Mouse (Mus musculus) embryonic facial prominence, embryonic 14.5 days (tissue): ENCODE data around the gene Hist2h2be. TPM values are rescaled to one million over a fixed set of nuclear protein-coding genes. Genes with fewer than 3 reads are reported as not detected.

Source experiments
- ATAC-seq: fragments of 200-750 bp; cut with Nextera tagmentation; 2 replicates; pipeline ENCODE4 v1.8.0; 2017; ENCODE audit warnings: low read depth, moderate number of reproducible peaks, moderate TSS enrichment
- DNase-seq: peaks from one replicate; pipeline ENCODE4 v3.0.0-alpha.2; 2015; ENCODE audit warnings: low spot score
- H3K27ac ChIP-seq: fragments of 300-500 bp; sonication (generic); replicated peaks from 2 replicates; pipeline ENCODE4 v1.5.1; 2014; ENCODE audit warnings: low read depth, mild to moderate bottlenecking, low read length, moderate library complexity
- H3K27me3 ChIP-seq: fragments of 300-500 bp; sonication (generic); replicated peaks from 2 replicates; pipeline ENCODE4 v1.6.1; 2014; ENCODE audit warnings: low read length; ENCODE audit not compliant: control insufficient read depth, insufficient read depth
- H3K36me3 ChIP-seq: fragments of 300-500 bp; sonication (generic); 2 replicates; pipeline ENCODE4 v1.6.1; 2014; ENCODE audit warnings: low read length, mixed read lengths; ENCODE audit not compliant: control insufficient read depth, insufficient read depth
- H3K4me1 ChIP-seq: fragments of 300-500 bp; sonication (generic); 2 replicates; pipeline ENCODE4 v1.6.1; 2014; ENCODE audit warnings: antibody characterized with exemption, low read length; ENCODE audit not compliant: control insufficient read depth, insufficient read depth
- H3K4me2 ChIP-seq: fragments of 300-500 bp; sonication (generic); 2 replicates; pipeline ENCODE4 v1.6.1; 2014; ENCODE audit warnings: low read depth, mild to moderate bottlenecking, low read length, moderate library complexity, mixed read lengths
- H3K4me3 ChIP-seq: fragments of 300-500 bp; sonication (generic); 2 replicates; pipeline ENCODE4 v1.5.1; 2014; ENCODE audit warnings: low read depth, mild to moderate bottlenecking, low read length
- H3K9ac ChIP-seq: fragments of 300-500 bp; sonication (generic); 2 replicates; pipeline ENCODE4 v1.6.1; 2014; ENCODE audit warnings: low read depth, mild to moderate bottlenecking, low read length, moderate library complexity, mixed read lengths
- H3K9me3 ChIP-seq: fragments of 300-500 bp; sonication (generic); 2 replicates; pipeline ENCODE4 v1.6.1; 2016; ENCODE audit warnings: low read length; ENCODE audit not compliant: control insufficient read depth
- WGBS: fragments of 180-500 bp; shearing (Covaris S2); extraction: QIAGEN DNeasy Blood & Tissue Kit; methylation state at CpG from one replicate; pipeline ENCODE4 v1.1.7; 2014; 5-methylcytosine and 5-hydroxymethylcytosine counted together
- polyA plus RNA-seq: library from polyadenylated mRNA; unstranded; fragments of >200 nt; fragmentation: Nextera tagmentation; extraction: Ambion mirVana; gene quantifications from 2 replicates; pipeline ENCODE4 v1.2.1, GENCODE M21; 2014

Gene Hist2h2be
- polyA plus RNA-seq, 1 experiment from 2014 or later, result 8.8 TPM

DNA sequence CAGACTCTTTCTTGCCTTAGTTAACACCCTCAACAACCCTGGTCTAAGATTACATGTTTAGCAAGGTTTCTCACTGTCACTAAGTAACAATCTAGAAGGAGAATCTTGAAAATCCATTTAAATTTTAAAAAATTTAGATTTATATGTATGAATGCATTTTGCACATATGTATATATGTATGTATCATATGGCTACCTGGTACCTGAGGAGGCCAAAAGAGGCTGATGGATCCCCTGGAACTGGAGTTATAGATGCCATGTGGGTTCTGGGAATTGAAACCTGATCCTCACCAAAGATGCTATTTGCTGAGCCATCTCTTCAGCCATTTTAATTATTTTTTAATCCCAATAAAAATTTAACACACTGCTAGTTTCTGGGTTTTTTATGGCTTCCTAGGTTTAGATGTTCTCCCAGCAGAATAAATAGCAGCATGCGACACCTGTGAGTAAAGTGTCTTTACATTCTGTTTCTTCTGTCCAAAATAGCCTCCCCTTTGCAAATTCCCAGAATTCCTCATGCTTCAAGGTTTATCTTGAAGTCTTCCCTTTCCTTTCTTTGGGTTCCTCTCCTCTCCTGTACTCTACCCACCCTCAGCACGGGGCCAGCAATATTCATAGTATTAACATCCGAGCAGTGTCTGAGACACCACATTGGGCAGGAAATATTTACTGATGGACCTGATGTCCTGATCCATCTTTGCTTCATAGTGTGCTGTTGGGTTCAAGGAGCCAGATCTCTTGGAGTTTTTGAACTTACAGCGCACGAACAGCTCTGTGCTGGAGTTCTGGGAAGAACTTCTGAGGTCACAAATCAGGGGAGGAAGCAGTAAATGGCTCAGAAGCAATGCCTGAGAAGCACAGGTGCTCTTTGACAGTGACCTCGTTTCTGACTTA, 27.5 kb downstream of the Hist2h2be start:
- ATAC-seq, result no peak
- WGBS, result 47% methylated on average over 6 of the region's 6 CpGs
- H3K4me3 ChIP-seq, result peak overlapping the region; percentile 40
- H3K4me1 ChIP-seq, result peaks cover 18% of the 10 kb centered on the region
- no peaks in the 10 kb centered on the region for H3K36me3 ChIP-seq
- DNase-seq, result no peak
- peak overlapping the region; percentile 57 for H3K4me2 ChIP-seq
- no peaks in the 10 kb centered on the region for H3K9me3 ChIP-seq
- peak overlapping the region; percentile 71 for H3K9ac ChIP-seq
- H3K27me3 ChIP-seq, result no peaks in the 10 kb centered on the region
- no peak overlapping the region for H3K27ac ChIP-seq

DNA sequence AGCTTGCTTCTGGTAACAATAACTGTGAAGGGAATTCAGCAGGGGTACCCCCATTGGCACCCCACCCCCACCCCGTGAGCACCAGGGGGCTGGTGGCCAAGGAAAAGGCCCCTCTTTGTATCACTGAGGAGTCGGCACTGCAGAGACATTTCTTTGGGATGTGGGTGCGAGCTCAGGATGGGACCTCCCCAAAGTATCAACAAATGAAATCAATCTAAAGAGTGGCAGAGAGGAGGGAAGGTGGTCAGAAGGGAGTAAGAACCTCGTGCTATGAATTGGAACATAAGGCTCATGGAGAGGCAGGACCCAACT, 28.1 kb downstream of the Hist2h2be start:
- H3K4me2 ChIP-seq, result peak overlapping the region; percentile 57; the same call in 1 of the 2 replicates
- H3K9ac ChIP-seq, result no peak overlapping the region
- H3K4me3 ChIP-seq, result no peak overlapping the region
- DNase-seq (no peak), ATAC-seq (no peak)
- H3K27me3 ChIP-seq, result no peaks in the 10 kb centered on the region
- 52% methylated on average over 4 of the region's 4 CpGs for WGBS
- H3K27ac ChIP-seq, result no peak overlapping the region
- no peaks in the 10 kb centered on the region for H3K9me3 ChIP-seq
- H3K36me3 ChIP-seq, result no peaks in the 10 kb centered on the region
- peaks cover 14% of the 10 kb centered on the region for H3K4me1 ChIP-seq

DNA sequence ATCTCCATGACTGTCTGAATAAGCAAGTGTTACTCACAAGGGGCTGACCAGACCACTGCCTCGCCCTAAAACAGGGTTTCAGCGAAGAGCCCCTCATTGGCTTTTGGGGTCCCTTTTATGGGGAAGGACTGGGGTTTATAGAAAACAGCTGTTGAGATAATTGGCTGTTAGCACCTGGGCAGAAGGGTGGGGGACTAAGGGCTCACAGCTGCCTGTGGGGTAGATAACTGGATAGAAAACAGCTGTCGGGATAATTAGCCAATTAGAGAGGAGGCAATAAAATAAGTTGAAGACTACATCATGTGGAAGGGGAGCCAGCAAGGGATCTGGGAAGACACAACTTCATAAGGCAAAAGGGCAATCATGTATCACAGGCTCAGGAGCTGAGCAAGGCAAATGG, 30.0 kb downstream of the Hist2h2be start:
- WGBS, result 55% methylated on average over 3 of the region's 3 CpGs
- ATAC-seq (no peak), DNase-seq (peak; percentile 32)
- Histone ChIP-seq H3K9ac (no peak overlapping the region), H3K36me3 (no peaks in the 10 kb centered on the region), H3K27me3 (no peaks in the 10 kb centered on the region), H3K27ac (no peak overlapping the region), H3K4me3 (no peak overlapping the region), H3K4me1 (peaks cover 6% of the 10 kb centered on the region; the same call in 1 of the 2 replicates), H3K9me3 (no peaks in the 10 kb centered on the region), H3K4me2 (no peak overlapping the region)

DNA sequence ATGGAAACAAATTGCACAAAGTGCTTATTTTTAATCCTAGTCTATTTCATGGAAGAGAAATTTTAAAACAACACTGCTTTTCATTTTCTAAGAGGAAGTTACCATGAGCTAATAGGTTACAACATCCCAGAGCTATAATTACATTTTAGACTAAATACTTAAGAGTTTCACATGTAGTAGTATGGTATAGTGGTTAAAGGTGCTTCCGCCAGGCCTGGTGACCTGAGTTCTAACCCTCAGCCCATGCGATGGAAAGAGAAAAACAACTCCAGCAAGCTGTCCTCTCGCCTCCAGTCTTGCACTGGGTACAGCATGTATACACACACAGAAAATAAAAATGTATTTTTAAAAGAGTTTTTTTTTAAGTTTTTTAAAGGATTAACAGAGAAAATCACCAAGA, 30.9 kb downstream of the Hist2h2be start:
- DNase-seq (no peak), ATAC-seq (no peak)
- Histone ChIP-seq H3K27me3 (no peaks in the 10 kb centered on the region), H3K27ac (no peak overlapping the region), H3K36me3 (no peaks in the 10 kb centered on the region), H3K4me2 (no peak overlapping the region), H3K4me3 (no peak overlapping the region), H3K4me1 (peaks cover 6% of the 10 kb centered on the region; the same call in 1 of the 2 replicates), H3K9ac (no peak overlapping the region), H3K9me3 (no peaks in the 10 kb centered on the region)
- WGBS, result 79% methylated on average over 3 of the region's 3 CpGs

DNA sequence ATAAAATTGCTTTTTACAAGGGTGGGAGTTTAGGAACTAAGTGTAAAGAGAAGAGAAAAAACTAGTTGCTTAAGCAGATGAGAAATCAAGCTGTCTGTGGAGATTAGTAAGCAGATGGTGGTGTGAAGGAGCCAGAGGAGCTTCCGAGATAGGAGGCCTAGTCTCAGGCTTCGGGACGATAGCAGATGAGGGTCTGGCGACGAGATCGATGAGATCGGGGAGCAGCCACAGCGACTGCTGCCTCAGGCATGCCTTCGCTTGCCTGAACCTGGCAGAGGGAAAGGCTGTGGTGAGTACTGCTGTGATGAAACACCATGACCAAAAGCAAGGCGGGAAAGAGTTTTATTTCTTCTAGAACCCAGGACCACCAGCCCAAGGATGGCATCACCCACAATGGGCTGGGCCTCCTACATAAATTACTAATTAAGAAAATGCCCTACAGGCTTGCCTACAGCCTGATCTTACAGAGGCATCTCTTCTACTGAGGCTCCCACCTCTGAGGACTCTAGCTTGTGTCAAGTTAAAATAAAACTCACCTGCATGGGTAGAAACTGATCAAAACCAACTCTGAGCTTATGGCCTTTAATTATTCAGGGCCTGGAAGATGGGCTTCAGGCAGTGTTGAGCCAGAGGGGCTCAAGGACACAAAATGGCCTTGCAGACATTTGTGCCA, 33.9 kb downstream of the Hist2h2be start:
- H3K4me3 ChIP-seq, result no peak overlapping the region
- WGBS, result 37% methylated on average over 10 of the region's 10 CpGs
- H3K4me2 ChIP-seq, result no peak overlapping the region
- no peaks in the 10 kb centered on the region for H3K36me3 ChIP-seq
- H3K9ac ChIP-seq, result no peak overlapping the region
- no peaks in the 10 kb centered on the region for H3K27me3 ChIP-seq
- DNase-seq (peak; percentile 75), ATAC-seq (peak; percentile 70; the same call in 1 of the 2 replicates)
- no peak overlapping the region for H3K27ac ChIP-seq
- H3K4me1 ChIP-seq, result 0 out of 2 replicates have a peak, but pooled peaks cover 3% of the 10 kb centered on the region
- no peaks in the 10 kb centered on the region for H3K9me3 ChIP-seq

DNA sequence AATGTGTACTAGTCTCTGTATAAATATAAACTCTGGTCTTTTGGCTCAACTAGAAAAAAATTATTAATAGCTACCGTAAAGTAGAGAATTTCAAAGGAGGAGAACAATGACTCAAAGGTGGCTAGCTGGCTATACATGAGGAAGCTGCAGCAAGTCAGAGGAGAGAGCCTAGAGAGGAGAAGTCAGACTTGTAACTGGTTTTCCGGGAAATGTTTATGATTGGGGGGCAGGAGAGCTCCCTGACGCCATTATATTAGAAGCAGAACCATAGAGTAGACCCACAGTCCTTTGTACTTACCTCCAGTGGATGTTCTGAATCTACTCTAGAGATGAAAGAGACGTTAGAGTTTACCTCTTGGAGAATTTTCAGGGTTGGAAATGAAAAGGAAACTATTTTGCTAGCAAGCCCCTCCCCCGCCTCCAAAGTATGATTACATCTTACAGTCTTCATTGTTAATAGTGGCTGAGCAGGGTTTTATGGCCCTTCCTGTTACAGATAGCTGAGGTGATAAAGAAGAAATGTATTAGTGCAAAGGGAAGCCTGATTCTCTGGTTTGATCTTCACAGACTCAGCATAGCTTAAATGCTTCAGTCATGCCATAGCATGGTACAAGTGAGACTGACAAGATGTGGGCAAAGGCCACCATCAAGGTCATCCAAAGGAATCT, 35.1 kb downstream of the Hist2h2be start:
- Histone ChIP-seq H3K4me2 (no peak overlapping the region), H3K9ac (no peak overlapping the region), H3K27me3 (no peaks in the 10 kb centered on the region), H3K27ac (no peak overlapping the region), H3K4me1 (no peaks in the 10 kb centered on the region), H3K9me3 (no peaks in the 10 kb centered on the region), H3K4me3 (no peak overlapping the region), H3K36me3 (no peaks in the 10 kb centered on the region)
- ATAC-seq, result no peak
- 67% methylated on average over 5 of the region's 5 CpGs for WGBS
- no peak for DNase-seq

DNA sequence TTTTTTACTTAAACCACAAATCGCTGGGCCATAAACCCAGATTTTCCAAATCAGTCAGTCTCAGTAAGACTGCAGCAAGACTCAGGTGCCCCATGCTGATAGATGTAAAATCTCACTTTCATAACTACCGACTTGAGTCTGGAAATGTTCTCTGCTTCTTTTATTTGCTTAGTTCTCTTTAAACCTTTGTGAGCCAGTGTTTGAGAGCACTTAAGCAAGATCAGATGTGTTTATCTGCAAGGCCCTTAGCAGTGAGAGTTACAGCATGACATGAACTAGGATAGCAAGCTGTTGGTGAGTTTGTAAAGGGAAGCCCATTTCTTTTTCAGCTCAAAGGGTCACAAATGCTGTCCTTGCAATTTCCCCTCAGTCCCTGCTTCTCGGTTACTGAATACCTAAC, 36.3 kb downstream of the Hist2h2be start:
- Histone ChIP-seq H3K9ac (no peak overlapping the region), H3K4me3 (no peak overlapping the region), H3K4me1 (peaks cover 3% of the 10 kb centered on the region; the same call in 1 of the 2 replicates), H3K9me3 (no peaks in the 10 kb centered on the region), H3K27ac (no peak overlapping the region), H3K4me2 (no peak overlapping the region), H3K27me3 (no peaks in the 10 kb centered on the region), H3K36me3 (no peaks in the 10 kb centered on the region)
- ATAC-seq (no peak), DNase-seq (no peak)
- WGBS, result 61% methylated on average over 3 of the region's 3 CpGs

DNA sequence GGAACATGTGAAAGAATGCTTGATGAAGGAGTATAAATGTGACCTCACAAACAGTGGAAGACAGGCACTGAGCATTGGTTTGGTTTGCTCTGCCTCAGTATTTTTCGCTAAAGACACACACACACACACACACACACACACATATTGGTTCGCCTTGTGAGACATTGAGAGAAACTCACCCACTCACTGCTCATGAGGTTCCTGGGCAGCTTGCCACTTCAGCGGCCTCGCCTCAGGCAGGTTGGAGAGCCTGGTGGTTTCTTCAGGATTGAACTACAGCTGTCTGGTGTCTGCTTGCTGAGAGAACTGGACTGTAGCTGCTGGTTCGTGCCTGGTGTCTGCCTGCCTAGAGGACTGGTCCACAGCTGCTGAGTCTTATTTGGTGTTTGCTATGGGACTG, 39.3 kb downstream of the Hist2h2be start:
- ATAC-seq (no peak), DNase-seq (no peak)
- no peaks in the 10 kb centered on the region for H3K9me3 ChIP-seq
- peaks cover 15% of the 10 kb centered on the region for H3K4me1 ChIP-seq
- no peaks in the 10 kb centered on the region for H3K36me3 ChIP-seq
- no peak overlapping the region for H3K27ac ChIP-seq
- no peak overlapping the region for H3K4me2 ChIP-seq
- H3K9ac ChIP-seq, result no peak overlapping the region
- H3K4me3 ChIP-seq, result no peak overlapping the region
- 92% methylated on average over 5 of the region's 5 CpGs for WGBS
- no peaks in the 10 kb centered on the region for H3K27me3 ChIP-seq
